Comparison of ENCODE assay signal across 11 mouse cellular contexts in genomic region chr9:69658276-69658675, GRCm38 (mm10).
"Had no signal": no experiment of that assay in that cellular context is flagged by ENCODE, and none has a peak within 500 bp of the region (broad histone marks: within the 10 kb centered on the region; RNA-seq: fewer than 3 reads in every experiment).

No protein-coding gene starts in this region.

- DNase-seq: kidney, postnatal 10 days; kidney, postnatal 36 days; liver, embryonic 13.5 days; lung, adult 2 months; lung, postnatal 14 days; lung, postnatal 4 days; retina, postnatal 1 day; right cerebral cortex, postnatal 25 days; spleen, adult 18-20 months; thymus, adult 18-20 months; thymus, postnatal 36 days had no signal
